Mouse (Mus musculus): ENCODE measurements around the gene Cntn1. TPM values are rescaled to one million over a fixed set of nuclear protein-coding genes. Genes with fewer than 3 reads are reported as not detected.
A peak's percentile ranks its signal among the peaks of the same experiment; 100 is the strongest.
"Not testable (repeated sequence)": the region's sequence is repeated elsewhere in the genome, so short reads cannot be mapped to it uniquely, and the experiment has no call there.

Cntn1 gene
- polyA plus RNA-seq, 1 experiment from 2014 or later = 0.46 TPM

DNA sequence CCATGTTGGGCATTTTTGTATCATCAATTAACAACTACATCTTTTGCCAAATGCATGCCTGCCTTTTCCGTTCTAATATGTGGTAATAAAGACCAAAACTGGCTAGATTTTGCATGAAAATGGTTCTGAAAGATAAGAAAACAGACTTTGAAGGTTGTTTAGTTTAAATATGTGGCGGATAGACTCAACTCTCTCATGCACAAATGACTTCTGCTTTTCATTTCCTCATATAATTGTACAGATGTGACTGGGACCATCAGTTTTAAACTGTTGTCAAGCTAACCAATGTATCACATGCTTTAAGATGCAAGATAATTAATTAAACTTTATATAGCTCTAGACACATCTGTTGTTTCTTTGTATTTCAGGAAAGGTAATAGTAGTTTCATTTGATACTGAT, 290.5 kb downstream of the Cntn1 start:
- H3K9ac ChIP-seq = no peak overlapping the region
- H3K4me3 ChIP-seq = no peak overlapping the region
- ATAC-seq (ENCODE audit: insufficient number of reproducible peaks, low FRiP score) = no peak
- H3K4me1 ChIP-seq (replicated peaks) = no peaks in the 10 kb centered on the region
- no peaks in the 10 kb centered on the region for H3K27me3 ChIP-seq (replicated peaks)
- no peaks in the 10 kb centered on the region for H3K36me3 ChIP-seq
- H3K4me2 ChIP-seq = no peak overlapping the region
- H3K9me3 ChIP-seq (replicated peaks) = no peaks in the 10 kb centered on the region
- 84% methylated on average over 2 of the region's 2 CpGs for WGBS
- H3K27ac ChIP-seq (ENCODE audit: poor library complexity, severe bottlenecking) = no peak overlapping the region

DNA sequence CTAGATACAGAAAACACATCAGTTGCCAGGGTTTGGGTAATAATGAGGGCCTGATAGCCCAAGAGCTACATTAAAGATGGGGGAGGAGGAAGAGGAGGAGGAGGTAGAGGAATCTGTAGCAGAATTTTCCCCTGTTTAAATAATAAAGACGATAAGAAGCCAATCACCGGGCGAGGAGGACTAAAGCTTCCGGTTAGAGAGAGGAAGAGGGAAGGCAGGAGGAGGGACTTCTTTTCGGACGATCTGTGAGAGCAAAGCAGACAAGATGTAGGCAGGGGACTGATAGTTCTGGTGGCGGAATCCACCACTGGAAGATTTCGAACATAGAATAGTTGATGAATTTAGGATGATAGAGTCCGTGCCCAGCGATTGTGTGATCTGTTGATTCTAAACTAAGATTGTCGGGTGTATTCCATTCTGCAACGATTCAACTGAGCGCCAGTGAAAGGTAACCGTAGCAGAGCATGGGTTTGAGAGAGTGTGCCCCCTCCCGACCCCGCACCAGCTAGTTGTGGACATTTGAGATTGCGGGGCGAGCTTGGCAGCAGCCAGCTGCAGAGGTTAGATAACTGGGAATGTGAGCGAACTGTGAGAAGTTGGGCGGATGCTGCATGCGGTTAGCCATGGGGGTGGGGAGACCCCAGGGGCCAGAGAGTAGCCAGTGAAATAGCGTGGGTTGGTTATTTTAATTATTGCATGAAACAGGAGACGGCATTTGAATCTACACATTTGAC, 293.3 kb downstream of the Cntn1 start:
- Histone ChIP-seq H3K4me2 (peak overlapping the region; percentile 53), H3K27ac (ENCODE audit: poor library complexity, severe bottlenecking) (no peak overlapping the region; the same call in none of the 2 replicates), H3K4me1 (replicated peaks) (0 out of 2 replicates have a peak, but pooled peaks cover 4% of the 10 kb centered on the region), H3K9me3 (replicated peaks) (no peaks in the 10 kb centered on the region), H3K9ac (no peak overlapping the region), H3K27me3 (replicated peaks) (no peaks in the 10 kb centered on the region), H3K36me3 (no peaks in the 10 kb centered on the region), H3K4me3 (peak overlapping the region; percentile 49)
- peak; percentile 87 for ATAC-seq (ENCODE audit: insufficient number of reproducible peaks, low FRiP score)
- 49% methylated on average over 23 of the region's 23 CpGs for WGBS

GRCm38 (mm10) chr15:92347426-92347825, 296.5 kb downstream of the Cntn1 start:
- ATAC-seq (ENCODE audit: insufficient number of reproducible peaks, low FRiP score) = no peak
- WGBS = 57% methylated on average over 4 of the region's 4 CpGs
- H3K4me1 ChIP-seq (replicated peaks) = 0 out of 2 replicates have a peak, but pooled peaks cover 4% of the 10 kb centered on the region

GRCm38 (mm10) chr15:92347902-92348301, 296.9 kb downstream of the Cntn1 start:
- no peaks in the 10 kb centered on the region for H3K9me3 ChIP-seq (replicated peaks)
- WGBS = 44% methylated on average over 3 of the region's 3 CpGs

More at GRCm38 (mm10) chr15:92347426-92347825, 296.5 kb downstream of the Cntn1 start:
- Histone ChIP-seq H3K9ac (no peak overlapping the region), H3K27me3 (replicated peaks) (no peaks in the 10 kb centered on the region), H3K9me3 (replicated peaks) (no peaks in the 10 kb centered on the region), H3K4me2 (no peak overlapping the region), H3K27ac (ENCODE audit: poor library complexity, severe bottlenecking) (no peak overlapping the region), H3K36me3 (no peaks in the 10 kb centered on the region), H3K4me3 (no peak overlapping the region)

DNA sequence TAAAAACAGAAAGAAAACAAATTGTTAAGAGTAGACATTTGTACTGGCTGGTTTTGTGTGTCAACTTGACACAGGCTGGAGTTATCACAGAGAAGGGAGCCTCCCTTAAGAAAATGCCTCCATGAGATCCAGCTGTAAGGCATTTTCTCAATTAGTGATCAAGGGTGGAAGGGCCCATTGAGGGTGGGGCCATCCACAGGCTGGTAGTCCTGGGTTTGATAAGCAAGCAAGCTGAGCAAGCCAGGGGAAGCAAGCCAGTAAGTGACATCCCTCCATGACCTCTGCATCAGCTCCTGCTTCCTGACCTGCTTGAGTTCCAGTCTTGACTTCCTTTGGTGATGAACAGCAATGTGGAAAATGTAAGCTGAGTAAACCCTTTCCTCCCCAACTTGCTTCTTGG, 297.5 kb downstream of the Cntn1 start:
- not testable (repeated sequence) for H3K36me3 ChIP-seq; H3K9me3 ChIP-seq (replicated peaks); ATAC-seq (ENCODE audit: insufficient number of reproducible peaks, low FRiP score); H3K4me3 ChIP-seq; H3K4me1 ChIP-seq (replicated peaks); H3K9ac ChIP-seq; H3K27ac ChIP-seq (ENCODE audit: poor library complexity, severe bottlenecking); H3K27me3 ChIP-seq (replicated peaks); H3K4me2 ChIP-seq

More at GRCm38 (mm10) chr15:92347902-92348301, 296.9 kb downstream of the Cntn1 start:
- Histone ChIP-seq H3K9ac (no peak overlapping the region), H3K36me3 (no peaks in the 10 kb centered on the region), H3K27me3 (replicated peaks) (no peaks in the 10 kb centered on the region), H3K4me1 (replicated peaks) (0 out of 2 replicates have a peak, but pooled peaks cover 4% of the 10 kb centered on the region), H3K4me3 (no peak overlapping the region), H3K4me2 (no peak overlapping the region), H3K27ac (ENCODE audit: poor library complexity, severe bottlenecking) (no peak overlapping the region)
- no peak for ATAC-seq (ENCODE audit: insufficient number of reproducible peaks, low FRiP score)

GRCm38 (mm10) chr15:92364153-92364552, 313.2 kb downstream of the Cntn1 start:
- H3K27me3 ChIP-seq (replicated peaks) = no peaks in the 10 kb centered on the region
- WGBS = 36% methylated on average over 6 of the region's 6 CpGs
- H3K27ac ChIP-seq (ENCODE audit: poor library complexity, severe bottlenecking) = no peak overlapping the region
- H3K4me1 ChIP-seq (replicated peaks) = peaks cover 4% of the 10 kb centered on the region; the same call in 1 of the 2 replicates
- no peak overlapping the region for H3K9ac ChIP-seq
- no peaks in the 10 kb centered on the region for H3K9me3 ChIP-seq (replicated peaks)
- H3K4me2 ChIP-seq = no peak overlapping the region
- no peak for ATAC-seq (ENCODE audit: insufficient number of reproducible peaks, low FRiP score)
- no peak overlapping the region for H3K4me3 ChIP-seq
- no peaks in the 10 kb centered on the region for H3K36me3 ChIP-seq

DNA sequence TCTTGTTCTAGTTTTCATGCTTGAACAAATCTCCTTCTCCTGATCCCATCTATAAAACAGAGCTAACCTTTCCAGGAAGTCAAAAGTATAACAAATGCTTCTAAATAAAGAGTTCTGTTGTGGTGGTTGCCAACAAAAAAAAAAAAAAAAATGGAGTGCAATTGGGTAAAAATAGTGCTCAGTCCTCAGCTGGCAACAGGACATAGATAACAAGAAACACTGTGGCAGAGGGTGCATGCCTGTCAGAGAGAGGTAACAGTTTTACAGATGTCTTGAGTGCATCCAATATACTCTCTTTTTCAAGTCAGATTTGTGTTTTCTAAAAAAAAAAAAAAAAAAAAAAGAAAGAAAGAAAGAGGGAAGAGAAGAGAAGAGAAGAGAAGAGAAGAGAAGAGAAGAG, 313.6 kb downstream of the Cntn1 start:
- Histone ChIP-seq H3K36me3 (no peaks in the 10 kb centered on the region), H3K27me3 (replicated peaks) (no peaks in the 10 kb centered on the region), H3K4me3 (no peak overlapping the region), H3K4me1 (replicated peaks) (peaks cover 4% of the 10 kb centered on the region; the same call in 1 of the 2 replicates), H3K9me3 (replicated peaks) (no peaks in the 10 kb centered on the region), H3K4me2 (no peak overlapping the region), H3K27ac (ENCODE audit: poor library complexity, severe bottlenecking) (no peak overlapping the region), H3K9ac (no peak overlapping the region)
- no peak for ATAC-seq (ENCODE audit: insufficient number of reproducible peaks, low FRiP score)

Other genes starting within 250 kb of the Cntn1 start
- not detected in 2 replicates for gene Smgc, start 212.9 kb upstream of the Cntn1 start, polyA plus RNA-seq (2016; fragmentation: Nextera tagmentation; extraction: Ambion mirVana)

All from heart, embryonic 12.5 days (tissue).